Mouse (Mus musculus) 3T3-L1 (cell line): ENCODE data around the gene Zfp536.
A peak's percentile ranks its signal among the peaks of the same experiment; 100 is the strongest.
"Not testable (repeated sequence)": the region's sequence is repeated elsewhere in the genome, so short reads cannot be mapped to it uniquely, and the experiment has no call there.

ENCODE experiments used
- DNase-seq: peaks from one replicate; pipeline ENCODE4 v3.0.0-alpha.2; 2015; ENCODE audit warnings: low read depth, low spot score

Zfp536 gene

DNA sequence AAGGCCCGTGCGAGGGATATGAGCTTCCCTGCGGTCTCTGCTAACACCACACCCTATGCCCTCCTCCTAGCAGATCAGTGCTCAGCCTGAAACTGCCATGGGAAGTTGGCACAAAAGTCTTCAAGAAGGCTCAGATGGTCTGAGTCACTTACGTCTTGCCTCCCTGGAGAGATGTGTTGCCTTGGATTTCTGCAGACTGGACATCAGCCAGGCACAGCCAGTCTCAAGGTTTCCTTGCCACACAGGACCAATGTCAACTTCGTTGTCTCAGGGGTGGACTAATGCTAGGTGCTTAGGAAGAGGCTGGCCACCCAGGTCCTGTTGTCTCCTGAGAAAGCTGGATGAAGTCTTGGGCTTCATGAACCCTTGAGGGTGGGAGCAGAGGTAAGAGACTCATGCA lies 14.6 kb downstream of the Zfp536 start:
- DNase-seq = peak; percentile 1

DNA sequence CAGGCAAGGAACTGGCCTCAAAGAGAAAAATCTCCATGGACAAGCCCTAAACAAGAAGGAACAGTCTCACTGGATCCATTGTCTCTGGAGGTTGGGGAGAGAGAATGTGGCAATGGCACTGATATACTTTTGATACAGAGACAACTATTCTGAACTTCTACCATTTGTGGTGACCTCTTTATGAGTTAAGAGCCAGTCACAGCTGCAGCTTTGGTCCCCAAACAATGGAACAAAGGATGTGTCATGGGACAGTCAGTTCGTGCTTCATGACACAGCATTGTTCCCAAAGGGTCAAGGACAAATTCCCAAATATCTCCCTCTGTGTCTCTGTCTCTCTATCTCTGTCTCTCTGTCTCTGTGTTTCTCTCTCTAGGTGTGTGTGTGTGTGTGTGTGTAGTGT lies 20.4 kb downstream of the Zfp536 start:
- no peak for DNase-seq

DNA sequence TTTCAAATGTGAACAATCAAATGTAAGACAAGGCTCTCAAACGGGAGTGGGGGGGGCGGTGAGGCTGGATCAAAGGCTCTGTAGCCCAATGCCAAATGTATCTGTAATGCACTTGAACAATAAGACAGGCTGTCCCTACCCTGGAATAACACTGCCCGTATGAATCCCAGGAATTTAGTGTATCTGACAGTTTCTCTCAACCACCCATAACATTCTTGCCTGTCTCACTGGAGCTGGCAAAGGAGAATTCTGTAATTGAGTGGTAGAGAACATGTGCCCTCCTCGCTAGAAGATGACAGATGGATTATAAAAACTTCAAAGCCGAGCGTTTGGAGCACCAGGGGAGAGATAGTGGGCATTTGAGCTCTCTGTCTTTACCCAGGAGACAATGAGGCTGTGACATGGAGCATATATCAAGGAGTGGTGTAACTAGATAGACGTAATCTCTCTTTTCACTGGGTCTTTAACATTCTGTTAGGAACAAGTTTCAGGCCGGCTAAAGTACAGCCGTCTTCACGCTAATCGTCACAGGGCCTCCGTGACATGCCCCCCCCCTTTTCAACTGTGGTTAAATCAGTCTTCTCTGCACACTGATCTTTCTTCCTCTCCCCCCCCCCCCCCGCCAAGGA lies 27.2 kb downstream of the Zfp536 start:
- DNase-seq = no peak

DNA sequence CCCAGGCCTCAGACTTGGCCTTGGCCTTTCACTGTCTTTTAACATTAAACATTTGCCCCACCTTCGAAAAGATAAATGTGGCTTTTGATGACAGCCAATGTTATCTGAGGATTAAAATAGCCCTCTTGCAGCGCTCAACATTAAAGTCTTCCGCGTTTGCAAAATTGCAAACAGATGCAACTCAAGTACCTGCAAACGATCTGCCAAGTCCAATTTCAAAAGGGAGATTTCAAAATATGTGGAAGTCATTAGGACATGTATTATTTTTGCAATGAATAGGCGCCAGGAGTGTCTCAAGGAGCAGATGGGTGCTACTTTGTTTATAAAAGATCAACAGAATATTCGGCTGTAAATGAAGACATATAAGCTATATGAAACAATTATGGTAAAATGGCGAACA lies 30.1 kb downstream of the Zfp536 start:
- no peak for DNase-seq

DNA sequence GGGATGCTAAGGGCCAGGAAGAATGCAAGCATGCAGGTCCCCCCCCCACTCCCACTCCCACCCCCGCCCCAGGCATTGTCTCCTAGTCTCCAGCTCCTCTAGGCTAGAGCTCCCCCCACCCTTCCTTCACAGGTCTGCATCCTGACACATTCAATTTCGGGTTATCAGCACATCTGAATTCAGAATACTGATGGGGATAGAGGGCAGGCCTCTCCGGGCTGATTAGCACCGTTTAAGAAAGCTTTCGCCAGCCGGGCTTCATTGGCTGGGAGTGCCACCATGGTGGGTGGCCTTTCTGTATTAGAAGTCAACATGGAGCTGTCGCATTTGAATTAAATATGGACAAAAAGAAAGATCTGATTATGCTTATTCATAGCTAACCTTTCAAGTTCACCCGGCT lies 36.2 kb downstream of the Zfp536 start:
- DNase-seq = no peak

DNA sequence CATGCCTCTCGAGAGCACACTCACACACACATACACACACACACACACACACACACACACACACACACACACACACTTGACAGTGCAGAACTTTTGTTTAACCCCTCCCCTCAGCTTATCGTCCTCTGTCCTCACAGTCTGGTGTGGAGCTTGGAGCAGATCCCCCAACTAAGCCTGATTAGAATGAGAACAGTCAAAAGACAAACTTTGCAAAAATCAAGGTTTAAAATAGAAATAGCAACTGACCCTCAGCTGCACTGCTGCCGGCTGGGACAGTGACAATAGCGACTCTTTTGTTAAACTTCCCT lies 37.1 kb downstream of the Zfp536 start:
- DNase-seq = no peak

DNA sequence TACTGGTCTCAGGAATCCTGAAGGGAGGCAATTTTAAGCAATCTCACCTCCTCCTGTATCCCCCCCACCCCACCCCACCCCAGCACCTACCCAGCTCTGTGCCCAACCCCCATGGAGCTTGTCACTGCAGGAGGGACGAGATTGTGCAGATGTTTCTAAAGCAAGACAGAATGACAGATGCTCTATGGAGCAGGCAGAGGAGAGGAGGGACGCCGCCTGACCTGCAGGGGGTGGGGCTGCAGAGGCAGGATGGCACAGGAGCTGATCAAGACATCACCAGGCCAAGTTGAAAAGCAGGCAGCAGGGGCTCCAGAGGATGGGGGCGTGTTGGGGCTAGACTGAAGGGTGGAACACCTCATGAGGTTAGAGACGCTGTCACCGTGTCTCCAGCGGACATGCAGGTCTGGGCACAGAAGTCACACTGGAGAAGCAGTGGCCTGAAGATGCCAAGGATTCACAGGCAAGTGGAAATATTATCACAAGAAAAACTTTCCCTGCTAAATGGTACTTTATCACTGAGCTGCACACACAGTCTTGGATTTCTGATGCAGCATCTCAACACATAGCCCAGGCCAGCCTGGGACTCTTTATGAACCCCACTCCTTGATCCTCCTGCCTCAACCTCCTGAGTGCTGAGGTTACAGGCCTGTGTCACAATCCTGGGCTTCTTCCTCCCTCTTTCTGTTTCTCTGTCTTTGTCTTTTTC lies 37.6 kb downstream of the Zfp536 start:
- DNase-seq = no peak

DNA sequence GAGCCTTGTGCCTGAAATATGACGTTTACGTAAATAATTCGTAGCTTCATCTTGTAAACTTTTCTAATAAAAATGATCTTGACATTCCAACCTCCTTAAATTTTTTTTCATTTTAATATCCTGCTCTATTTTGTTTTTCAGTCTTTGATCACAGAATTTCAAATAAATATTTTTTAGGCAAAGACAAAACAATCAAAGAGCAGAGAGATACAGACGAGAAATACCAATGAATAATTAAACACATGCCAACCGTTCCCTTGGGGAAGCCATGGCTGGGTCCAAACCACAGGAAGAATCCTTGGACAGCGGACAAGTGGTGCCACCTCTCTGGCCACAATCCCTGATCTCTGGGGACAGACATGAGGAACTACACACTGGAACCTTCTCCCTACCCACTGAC lies 38.3 kb downstream of the Zfp536 start:
- DNase-seq = no peak

DNA sequence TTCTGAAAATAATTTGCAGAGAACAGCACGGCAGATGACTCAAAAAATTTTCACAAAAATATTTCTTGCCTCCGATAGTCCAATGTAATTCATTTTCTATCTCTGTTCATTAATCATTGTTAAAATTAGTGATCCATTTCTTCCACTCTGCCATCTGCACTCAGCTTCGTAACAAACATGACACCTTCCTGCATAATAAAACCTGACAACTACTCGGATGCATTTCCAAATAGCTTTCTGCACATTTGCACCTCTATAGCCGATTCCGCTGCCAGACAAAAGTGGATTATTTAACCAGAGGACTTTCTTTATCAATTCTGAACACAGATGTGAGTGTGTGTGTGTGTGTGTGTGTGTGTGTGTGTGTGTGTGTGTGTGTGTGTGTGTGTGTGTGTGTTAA lies 38.9 kb downstream of the Zfp536 start:
- DNase-seq = no peak

DNA sequence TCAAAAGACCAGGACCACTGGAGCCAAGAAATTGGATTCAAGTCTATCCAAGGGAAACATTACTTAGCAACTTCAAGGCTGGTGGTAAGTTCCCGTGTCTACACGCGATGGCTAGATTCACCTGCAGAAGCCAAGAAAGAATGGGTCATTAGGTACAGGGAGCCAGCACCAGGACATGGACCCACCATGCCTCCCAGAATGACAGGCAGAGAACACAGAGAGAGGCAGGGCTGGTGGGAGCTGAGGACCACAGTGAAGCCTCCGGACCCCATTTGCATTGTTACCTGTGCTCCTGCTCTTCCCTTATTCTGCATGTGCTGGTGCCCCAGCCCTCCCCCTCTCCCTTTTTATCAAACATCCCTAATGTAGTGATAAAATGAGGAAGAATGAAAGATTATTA lies 39.4 kb downstream of the Zfp536 start:
- no peak for DNase-seq

DNA sequence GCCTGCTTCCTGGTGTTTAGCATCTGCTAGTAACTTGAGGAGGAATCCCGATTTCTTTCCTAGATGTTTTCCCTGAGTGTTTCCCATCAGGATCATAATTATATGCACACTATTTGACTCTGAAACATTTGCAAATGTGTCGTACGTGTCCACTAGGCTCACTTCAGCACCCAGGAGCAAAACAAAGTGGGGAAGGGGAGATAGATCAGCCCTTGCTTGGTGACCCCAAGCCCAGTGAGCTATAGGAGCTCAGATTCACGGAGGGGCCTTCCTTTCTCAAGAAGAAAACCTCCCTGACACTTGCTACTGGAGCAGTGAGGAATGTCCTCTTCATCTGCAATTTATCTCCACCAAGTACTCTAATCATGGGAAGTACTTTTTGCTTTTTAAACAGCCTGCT lies 40.7 kb downstream of the Zfp536 start:
- no peak for DNase-seq

DNA sequence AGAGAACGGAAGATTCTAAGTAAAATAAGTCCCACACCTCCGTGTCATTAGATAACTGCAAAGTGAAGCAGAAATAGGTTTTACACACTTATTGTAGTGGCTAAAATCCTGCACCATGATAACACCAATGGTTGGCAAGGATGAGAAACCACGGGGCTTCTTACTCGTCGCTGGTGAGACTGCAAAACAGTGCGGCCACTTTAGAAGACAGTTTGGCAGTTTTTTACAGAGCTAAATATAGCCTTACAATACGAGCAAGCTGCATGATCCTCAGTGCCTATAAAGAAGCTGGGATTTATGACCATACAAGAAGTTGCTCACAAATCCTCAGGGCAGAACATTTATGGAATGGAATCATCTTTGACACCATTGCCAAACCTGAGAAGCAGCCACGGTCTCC lies 45.7 kb downstream of the Zfp536 start:
- DNase-seq = no peak

DNA sequence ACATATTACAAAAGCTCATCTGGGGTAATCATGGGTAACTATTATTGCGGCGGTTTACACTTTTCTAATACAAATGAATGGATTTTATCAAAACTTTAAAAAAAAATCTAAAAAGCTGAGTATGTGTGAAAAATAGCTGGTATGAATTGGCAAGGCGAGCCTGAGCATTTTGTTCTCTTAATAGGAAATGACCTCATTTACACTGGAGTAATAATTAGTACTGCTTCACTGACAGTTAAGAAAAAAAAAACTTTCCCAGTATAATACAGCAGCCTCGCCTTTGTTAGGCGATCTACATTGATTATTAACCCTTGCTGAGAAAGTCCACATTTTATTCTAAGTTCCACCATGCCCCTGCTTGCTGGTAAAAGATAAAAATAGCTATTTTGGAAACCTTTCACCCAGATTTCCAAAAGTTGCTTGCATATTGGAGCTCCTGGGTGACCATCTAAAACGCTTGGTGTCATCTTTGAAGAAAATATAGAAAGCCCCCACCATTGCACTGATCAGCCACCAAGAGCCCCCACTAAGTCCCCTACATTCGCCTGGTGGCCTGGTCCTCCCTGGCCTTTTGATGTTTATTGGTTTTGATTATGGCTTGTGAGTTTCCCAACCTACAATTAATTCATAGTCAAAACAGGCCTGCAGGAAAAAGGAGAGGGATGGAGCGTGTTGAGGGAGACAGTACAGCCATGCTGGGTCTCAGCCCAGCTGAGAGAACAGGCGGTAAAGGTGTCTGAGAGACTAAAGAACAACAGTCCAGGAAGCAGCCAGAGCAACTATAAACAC lies 49.2 kb downstream of the Zfp536 start:
- no peak for DNase-seq

DNA sequence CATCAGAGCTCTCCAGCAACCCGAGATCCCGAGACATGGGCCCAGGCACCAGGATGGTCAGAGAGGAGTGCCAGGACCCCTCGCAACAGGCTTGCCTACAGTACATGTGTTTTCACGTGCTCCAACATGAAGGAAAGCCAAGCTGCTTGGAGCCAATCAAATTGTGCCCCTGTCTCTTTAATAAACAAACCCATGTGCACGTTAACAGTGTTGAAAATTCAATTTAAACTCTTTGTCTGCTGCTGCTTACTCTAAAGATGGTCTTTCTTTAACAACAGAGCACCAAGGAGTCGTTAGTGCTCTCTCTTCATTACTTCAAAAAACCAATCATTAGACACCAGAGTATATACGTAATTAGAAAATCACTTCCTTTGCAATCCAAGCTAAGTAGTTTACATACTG lies 50.2 kb downstream of the Zfp536 start:
- no peak for DNase-seq

DNA sequence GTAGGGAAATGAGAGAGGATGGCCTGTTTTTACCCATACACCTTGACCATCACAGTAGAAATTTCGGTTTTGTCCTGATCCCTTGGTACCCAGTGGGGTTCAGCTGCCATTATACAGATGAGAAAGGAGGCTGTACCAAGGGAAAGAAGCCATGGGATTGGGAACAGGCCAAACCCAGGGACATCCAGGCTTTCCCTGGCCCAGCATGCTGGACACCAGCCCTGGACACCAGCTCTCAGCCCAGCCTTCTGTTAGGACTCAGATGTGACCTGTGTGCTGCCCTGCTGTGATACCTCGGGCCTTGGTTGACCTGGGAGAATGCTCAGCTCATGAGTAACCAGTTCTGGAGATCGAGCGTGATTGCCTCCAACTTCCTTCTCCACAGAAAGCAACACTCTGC lies 51.8 kb downstream of the Zfp536 start:
- no peak for DNase-seq

DNA sequence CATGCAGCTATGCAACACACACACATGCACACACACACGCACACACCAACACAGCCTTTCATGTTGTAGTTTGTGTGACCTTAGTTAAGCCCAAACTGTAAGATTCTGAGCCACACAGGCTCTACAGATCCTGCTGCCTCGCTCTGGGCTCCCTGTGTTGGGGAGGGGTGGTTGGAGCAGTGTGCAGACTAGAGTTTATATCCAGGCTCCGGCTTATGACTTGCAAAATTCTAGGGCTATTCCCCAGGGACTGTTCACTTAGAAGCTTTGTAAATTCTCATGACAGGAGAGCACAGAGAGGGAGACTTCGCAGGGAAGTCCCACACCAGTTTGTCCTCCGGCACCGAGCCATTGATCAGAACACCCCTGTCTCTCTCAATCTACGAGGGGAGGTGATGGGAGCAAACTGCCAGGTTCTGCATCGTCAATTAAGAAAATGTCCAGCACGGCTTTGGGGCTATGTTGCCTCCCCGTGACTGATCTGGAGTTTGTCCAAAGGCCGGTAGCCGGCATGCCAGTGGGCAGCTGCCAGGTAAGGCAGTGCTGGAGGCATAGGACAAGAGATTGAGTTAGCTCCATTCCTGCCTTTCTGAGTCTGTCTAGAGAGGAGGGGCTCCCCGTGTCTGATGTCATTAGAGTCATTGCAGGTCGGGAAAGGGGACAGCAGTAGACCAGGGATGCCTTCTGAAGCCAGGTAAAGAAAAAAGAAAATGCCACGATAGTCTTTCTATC lies 54.6 kb downstream of the Zfp536 start:
- no peak for DNase-seq

DNA sequence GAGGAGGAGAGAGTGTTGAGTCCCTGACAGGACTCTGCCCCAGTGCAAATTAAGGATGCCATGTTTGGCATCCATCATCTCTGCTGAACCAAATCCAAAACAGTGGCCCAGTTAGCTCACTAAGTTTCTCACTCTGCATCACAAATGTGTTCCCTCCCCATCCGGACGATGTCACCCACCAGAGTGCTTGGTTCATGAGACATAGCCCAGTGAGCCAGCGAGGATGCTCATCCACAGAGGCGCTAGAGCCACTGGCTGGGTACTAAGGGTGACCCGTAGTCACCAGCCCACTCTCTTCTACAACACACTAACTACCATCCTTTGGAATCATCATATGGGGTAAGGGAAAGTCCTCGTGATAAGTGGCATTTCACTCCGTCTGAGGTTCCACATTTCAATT lies 56.4 kb downstream of the Zfp536 start:
- no peak for DNase-seq

DNA sequence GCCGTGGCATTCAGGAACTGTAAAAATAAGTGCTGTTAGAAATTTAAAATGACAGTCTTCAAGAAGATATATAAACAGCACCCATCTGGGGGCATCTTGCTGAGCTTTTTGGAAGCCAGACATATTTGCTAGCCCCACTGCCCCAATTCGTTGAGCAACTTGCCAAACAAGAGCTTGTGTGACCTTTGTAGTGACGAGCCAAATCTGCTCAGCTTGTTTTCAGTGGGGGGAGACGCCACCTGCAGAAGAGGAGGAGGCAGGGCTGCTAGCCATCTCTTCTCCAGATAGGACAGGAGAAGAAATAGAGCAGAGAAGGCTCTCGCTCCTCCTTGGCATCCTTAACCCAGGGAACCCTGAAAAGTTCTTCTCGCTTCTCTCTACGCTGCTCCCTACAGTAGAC lies 56.8 kb downstream of the Zfp536 start:
- DNase-seq = no peak

DNA sequence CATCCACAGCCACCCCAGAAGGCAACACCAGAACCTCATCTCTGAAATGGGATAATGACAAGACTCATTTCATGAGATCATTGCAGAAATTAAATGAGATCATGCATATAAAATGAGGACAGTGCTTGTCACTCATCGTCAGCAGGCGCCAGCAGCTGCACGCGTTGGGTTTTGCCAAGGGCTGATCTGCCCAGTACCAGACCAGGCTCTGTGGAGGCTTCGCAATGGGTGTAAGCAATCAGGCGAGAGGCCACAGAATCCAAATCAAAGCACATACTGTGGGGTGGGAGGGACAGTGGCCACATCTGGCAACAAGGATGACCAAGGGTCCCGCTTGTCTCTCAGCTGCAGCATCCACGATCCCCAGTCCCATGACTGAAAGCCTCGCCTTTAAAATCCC lies 69.0 kb downstream of the Zfp536 start:
- no peak for DNase-seq

DNA sequence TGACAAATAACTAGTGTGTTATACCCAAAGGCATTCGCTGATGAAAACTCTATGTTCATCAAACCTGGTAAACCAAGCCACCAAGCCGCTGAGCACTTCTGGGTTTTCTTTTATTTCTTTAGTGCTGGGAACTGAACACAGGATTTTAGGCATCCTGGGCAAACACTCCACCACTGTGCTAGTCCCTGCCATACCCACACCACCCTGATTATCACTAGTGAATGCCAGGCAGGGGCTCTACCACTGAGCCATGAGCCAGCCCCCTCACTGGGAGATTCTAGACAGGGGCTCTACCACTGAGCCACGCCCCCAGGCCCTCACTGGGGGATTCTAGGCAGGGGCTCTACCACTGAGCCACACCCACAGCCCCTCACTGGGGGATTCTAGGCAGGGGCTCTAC lies 76.1 kb downstream of the Zfp536 start:
- DNase-seq = not testable (repeated sequence)

DNA sequence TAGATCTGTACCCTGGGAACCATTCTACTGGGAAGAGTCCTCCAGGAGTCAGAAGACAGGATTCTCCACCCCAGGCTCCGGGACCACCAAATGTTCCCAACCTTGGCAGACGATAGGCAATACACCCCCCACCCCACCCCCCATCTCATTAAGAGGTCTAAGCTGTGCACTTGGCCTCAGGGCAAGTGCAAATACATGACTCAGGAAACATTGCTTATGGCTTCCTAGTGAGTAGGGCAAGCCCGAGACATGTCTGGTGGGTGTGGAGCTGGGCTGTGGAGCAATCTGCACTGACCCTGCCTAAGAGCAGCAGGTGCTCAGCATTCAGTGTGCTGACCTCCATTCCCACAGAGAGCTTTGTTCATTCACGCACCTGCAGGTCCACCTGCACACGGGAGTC lies 78.4 kb downstream of the Zfp536 start:
- peak; percentile 3 for DNase-seq

DNA sequence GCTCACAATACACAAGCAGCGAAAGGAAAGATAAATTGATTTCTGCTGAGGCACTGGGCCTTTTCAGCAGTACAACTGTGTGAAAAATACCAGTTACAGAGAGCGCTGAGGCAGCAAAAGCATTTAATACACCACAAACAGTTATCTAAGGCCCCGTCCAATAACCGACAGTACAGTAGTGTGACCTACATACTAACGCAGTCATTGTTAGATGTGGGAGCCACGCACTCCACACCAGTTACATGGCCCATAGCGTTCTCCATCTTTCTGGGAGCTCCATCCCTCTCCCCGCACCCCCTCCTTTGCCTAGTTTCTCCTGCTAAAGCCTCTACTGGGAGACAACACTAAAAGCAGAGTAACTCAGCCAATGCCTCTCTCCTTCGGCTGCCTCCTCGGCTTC lies 82.8 kb downstream of the Zfp536 start:
- no peak for DNase-seq
